Mouse (Mus musculus): ENCODE data around the gene St8sia6. TPM values are rescaled to one million over a fixed set of nuclear protein-coding genes. Genes with fewer than 3 reads are reported as not detected.
"Not testable (repeated sequence)": the region's sequence is repeated elsewhere in the genome, so short reads cannot be mapped to it uniquely, and the experiment has no call there.

Gene St8sia6
- total RNA-seq (2015; ENCODE audit: low replicate concordance) (1.1 TPM in 1 of 2 replicates, not detected in the other), total RNA-seq (2017; ENCODE audit: low replicate concordance) (0.98 and 1.3 TPM in 2 replicates)

- ATAC-seq (replicated peaks; ENCODE audit: low FRiP score, poor library complexity, severe bottlenecking), result no peak
Observed at GRCm38 (mm10) chr2:13793969-13794363, at the start of gene St8sia6. St8sia6 (minus strand) TSS chr2:13794064.

- ATAC-seq (replicated peaks; ENCODE audit: low FRiP score, poor library complexity, severe bottlenecking), result no peak
Observed at GRCm38 (mm10) chr2:13836310-13836709, 42.4 kb upstream of the St8sia6 start.

GRCm38 (mm10) chr2:13834989-13835388, 41.1 kb upstream of the St8sia6 start:
- no peak for ATAC-seq (replicated peaks; ENCODE audit: low FRiP score, poor library complexity, severe bottlenecking)

GRCm38 (mm10) chr2:13816645-13817044, 22.8 kb upstream of the St8sia6 start:
- ATAC-seq (replicated peaks; ENCODE audit: low FRiP score, poor library complexity, severe bottlenecking), result no peak

- ATAC-seq (replicated peaks; ENCODE audit: low FRiP score, poor library complexity, severe bottlenecking), result no peak
Observed at GRCm38 (mm10) chr2:13808593-13808992, 14.7 kb upstream of the St8sia6 start.

- no peak for ATAC-seq (replicated peaks; ENCODE audit: low FRiP score, poor library complexity, severe bottlenecking)
Observed at GRCm38 (mm10) chr2:13808008-13808407, 14.1 kb upstream of the St8sia6 start.

GRCm38 (mm10) chr2:13806120-13806519, 12.3 kb upstream of the St8sia6 start:
- no peak for ATAC-seq (replicated peaks; ENCODE audit: low FRiP score, poor library complexity, severe bottlenecking)

GRCm38 (mm10) chr2:13800639-13801038, 6.8 kb upstream of the St8sia6 start:
- ATAC-seq (replicated peaks; ENCODE audit: low FRiP score, poor library complexity, severe bottlenecking), result no peak

- no peak for ATAC-seq (replicated peaks; ENCODE audit: low FRiP score, poor library complexity, severe bottlenecking)
Observed at GRCm38 (mm10) chr2:13794446-13794845, 582 bp upstream of the St8sia6 start.

GRCm38 (mm10) chr2:13793054-13793968, 553 bp downstream of the St8sia6 start:
- no peak for ATAC-seq (replicated peaks; ENCODE audit: low FRiP score, poor library complexity, severe bottlenecking)

GRCm38 (mm10) chr2:13792256-13793005, 1.4 kb downstream of the St8sia6 start:
- ATAC-seq (replicated peaks; ENCODE audit: low FRiP score, poor library complexity, severe bottlenecking), result no peak

GRCm38 (mm10) chr2:13791598-13791997, 2.3 kb downstream of the St8sia6 start:
- ATAC-seq (replicated peaks; ENCODE audit: low FRiP score, poor library complexity, severe bottlenecking), result no peak

GRCm38 (mm10) chr2:13789365-13789764, 4.5 kb downstream of the St8sia6 start:
- no peak for ATAC-seq (replicated peaks; ENCODE audit: low FRiP score, poor library complexity, severe bottlenecking)

GRCm38 (mm10) chr2:13786577-13787168, 7.2 kb downstream of the St8sia6 start:
- ATAC-seq (replicated peaks; ENCODE audit: low FRiP score, poor library complexity, severe bottlenecking), result no peak

GRCm38 (mm10) chr2:13785992-13786391, 7.9 kb downstream of the St8sia6 start:
- ATAC-seq (replicated peaks; ENCODE audit: low FRiP score, poor library complexity, severe bottlenecking), result not testable (repeated sequence)

- ATAC-seq (replicated peaks; ENCODE audit: low FRiP score, poor library complexity, severe bottlenecking), result no peak
Observed at GRCm38 (mm10) chr2:13785247-13785646, 8.6 kb downstream of the St8sia6 start.

GRCm38 (mm10) chr2:13784448-13784847, 9.4 kb downstream of the St8sia6 start:
- ATAC-seq (replicated peaks; ENCODE audit: low FRiP score, poor library complexity, severe bottlenecking), result no peak

- ATAC-seq (replicated peaks; ENCODE audit: low FRiP score, poor library complexity, severe bottlenecking), result no peak
Observed at GRCm38 (mm10) chr2:13777032-13777431, 16.8 kb downstream of the St8sia6 start.

GRCm38 (mm10) chr2:13776453-13776852, 17.4 kb downstream of the St8sia6 start:
- no peak for ATAC-seq (replicated peaks; ENCODE audit: low FRiP score, poor library complexity, severe bottlenecking)

GRCm38 (mm10) chr2:13775056-13775455, 18.8 kb downstream of the St8sia6 start:
- no peak for ATAC-seq (replicated peaks; ENCODE audit: low FRiP score, poor library complexity, severe bottlenecking)

Data from erythroid progenitor cell, adult 5-6 weeks (primary cell).